Mouse (Mus musculus) cerebellum, postnatal 4 days (tissue): Measurements from ENCODE around the gene Maff.

Experiments used
- DNase-seq, 2 experiments: peaks; one replicate each; pipeline ENCODE4 v3.0.0; 2022; ENCODE audit warnings: low spot score in 2 of 2, mixed read lengths in 1 of 2

Gene Maff

DNA sequence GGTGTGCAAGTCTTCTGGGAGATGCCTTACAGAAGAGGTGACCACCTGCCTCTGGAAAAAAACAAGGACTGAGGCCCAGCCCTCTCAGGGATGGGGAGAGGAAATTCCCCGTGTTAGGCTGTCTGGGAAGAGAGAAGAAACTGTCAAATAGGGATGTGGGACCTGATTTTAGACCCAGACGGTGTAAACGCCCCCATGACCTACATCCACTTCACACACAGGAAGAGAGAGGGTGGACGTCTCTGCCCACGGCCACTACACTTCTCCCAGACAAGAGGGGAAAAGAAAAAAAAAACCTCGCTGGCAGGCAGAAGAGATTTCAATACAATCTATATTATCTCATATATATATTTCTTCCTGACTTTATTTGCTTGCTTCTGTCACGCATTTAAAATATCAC lies 13.9 kb downstream of the Maff start:
- DNase-seq: no peak

DNA sequence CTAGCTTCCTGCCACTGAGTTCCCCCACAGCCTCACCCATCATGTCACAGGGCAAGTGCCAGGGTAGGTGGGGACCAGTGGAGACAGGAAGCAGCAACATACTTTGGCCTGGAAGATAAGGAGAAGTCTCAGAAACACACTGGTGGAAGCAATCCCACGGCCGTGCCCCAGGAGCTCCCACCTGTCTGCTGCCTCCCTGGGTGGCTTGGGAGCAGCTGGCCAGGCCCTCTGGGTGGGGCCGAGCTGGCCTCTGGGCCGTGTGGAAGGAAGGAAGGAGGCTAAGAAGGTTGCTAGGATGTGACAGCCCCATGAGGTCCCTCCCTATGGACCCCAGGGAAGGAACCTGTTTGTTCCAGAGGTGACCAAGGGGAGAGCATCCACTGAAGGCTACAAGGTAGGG lies 14.6 kb downstream of the Maff start:
- no peak for DNase-seq

- no peak for DNase-seq
Measured at GRCm38 (mm10) chr15:79364120-79364519, 17.7 kb downstream of the Maff start.

- DNase-seq: no peak
Measured at GRCm38 (mm10) chr15:79365068-79365467, 18.6 kb downstream of the Maff start.

DNA sequence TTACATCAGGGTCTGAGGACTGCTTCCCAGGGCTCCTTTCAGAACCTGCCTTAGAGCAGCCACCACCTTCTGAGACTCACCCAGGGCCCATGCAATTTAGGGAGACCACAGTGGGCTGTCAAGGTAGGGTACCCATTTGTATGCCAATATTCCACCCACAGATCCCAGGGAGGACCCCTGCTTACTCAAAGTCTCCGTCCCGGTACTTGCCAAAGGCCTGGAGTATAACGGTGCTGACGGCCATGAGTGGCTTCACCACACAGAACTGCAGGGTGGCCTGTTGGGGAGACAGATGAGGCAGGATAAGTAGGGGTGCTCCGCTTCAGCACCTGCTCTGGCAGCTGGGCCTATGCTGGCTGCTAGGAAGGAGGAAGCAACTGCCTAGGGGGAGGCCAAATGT lies 20.0 kb downstream of the Maff start:
- no peak for DNase-seq

DNA sequence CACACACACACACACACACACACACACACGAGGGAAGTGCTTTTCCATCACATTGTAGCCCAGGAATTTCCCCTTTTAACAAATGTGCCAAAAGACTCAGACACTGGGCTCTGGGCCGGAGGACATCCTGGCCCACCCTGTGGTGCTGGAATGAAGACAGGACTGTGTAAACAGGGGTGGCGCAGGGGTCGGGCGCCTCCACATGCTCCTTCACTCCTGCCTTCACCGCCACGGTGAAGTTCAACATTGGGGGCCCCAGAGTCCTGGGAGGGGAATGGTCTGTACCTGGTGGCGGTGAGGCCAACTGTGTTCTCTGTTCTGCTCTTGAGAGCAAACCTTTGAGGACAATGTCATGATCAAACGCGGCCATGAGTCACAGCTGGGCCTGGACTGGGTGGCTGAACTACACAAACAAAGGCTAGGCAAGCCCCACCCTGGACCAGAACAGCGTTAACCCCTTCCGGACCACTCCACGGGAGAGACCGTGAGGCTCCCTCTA lies 21.9 kb downstream of the Maff start:
- no peak for DNase-seq

- DNase-seq: no peak
Measured at GRCm38 (mm10) chr15:79368861-79369440, 22.5 kb downstream of the Maff start.

- no peak for DNase-seq
Measured at GRCm38 (mm10) chr15:79369452-79370280, 23.2 kb downstream of the Maff start.

GRCm38 (mm10) chr15:79370281-79370843 lies 23.9 kb downstream of the Maff start:
- DNase-seq: no peak

DNA sequence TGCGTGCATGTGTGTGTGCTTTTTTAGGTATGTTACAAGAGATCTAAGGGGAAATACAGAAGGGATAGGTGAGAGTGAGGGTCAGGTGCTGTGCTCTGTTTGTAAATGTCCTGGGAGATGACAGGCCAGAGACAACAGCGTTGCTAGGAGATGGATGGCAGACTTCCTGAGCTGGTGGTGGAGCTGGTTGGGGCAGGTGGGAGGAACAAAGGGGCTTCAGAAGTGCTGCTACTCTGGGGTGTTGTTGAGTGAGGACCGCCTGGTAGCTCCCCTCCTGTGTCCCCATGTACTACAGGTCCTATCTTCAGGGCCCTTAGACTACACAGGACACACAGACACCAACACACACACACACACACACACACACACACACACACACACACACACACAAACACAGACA lies 28.3 kb downstream of the Maff start:
- no peak for DNase-seq

DNA sequence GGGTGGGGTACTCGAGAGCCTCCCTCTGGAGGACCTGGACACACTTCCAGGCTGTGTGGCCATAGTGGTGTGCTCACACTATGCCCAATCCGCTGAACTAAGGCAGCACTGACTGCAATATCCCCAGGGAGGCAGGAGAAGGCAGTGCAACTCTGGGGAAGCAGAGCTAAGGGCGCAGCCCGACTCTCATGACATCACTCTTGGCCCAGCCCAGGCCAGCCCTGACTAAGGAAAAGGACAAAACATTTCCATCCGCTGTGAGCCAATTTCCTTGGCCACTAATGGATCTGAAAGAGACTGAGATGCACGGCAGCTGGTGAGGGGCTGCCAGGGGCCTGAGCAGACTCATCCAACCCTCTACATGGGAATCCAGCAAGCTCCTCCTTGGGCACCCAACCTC lies 31.3 kb downstream of the Maff start:
- no peak for DNase-seq

GRCm38 (mm10) chr15:79378608-79379007 lies 32.2 kb downstream of the Maff start:
- DNase-seq: no peak

GRCm38 (mm10) chr15:79379658-79380057 lies 33.2 kb downstream of the Maff start:
- DNase-seq: no peak

- DNase-seq: peak in 1 of 2 experiments; percentile 72
Measured at GRCm38 (mm10) chr15:79380468-79381444, 34.3 kb downstream of the Maff start.

DNA sequence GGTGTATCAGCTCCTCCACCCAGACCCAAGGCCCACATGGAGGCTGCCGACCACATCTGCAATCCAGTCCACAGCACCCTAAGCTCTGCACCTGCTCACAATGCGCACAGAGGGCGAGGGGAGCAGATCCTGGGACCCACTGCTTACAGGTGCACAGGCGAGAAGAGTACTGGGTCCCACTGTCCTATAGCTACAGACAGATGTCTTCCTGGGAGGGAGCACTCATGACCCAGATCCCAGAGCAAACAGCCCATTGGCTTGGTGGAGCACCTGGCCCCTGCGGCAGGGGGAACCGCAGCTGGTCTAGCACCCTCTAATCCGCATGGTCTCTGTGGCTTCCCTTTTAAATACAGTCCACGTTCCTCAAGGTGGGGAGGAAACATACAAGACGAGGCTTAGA lies 35.2 kb downstream of the Maff start:
- DNase-seq: no peak

DNA sequence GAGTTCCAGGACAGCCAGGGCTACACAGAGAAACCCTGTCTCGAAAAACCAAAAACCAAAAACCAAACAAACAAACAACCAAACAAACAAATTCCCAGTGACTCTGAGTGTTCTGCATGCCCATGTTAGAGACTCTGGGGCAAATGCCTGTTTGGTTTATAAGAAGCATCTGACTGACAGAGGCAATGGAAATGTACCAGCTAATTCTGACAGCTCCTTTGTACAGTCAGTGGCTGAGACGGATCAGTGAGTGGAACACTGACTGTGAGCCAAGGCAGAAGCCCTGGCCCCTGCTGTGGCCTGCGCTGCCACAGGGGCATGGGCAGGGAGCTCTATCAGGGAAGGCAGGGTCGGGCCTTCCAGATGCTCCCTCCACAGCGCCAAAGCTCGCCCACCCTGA lies 40.7 kb downstream of the Maff start:
- no peak for DNase-seq

GRCm38 (mm10) chr15:79387611-79388010 lies 41.2 kb downstream of the Maff start:
- DNase-seq: no peak

DNA sequence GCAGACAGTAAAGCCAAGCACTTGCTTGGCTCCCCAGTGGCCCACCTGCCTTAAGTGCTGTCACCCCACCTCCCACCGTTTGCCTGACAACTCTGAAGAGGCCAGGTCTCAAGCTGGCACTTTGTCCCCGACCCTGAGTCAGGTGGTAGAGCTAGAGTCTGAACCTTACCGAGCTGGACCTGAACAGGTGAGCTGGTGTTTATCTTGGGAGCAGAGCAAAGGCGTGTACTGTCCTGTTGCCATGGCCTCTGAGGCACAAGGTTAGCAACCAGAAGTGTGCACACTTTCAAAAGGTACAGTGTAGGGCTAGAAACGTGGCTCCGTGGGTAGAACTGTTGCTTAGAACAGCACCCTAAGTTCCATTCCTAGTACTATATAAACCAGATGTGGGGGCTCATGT lies 41.8 kb downstream of the Maff start:
- DNase-seq: no peak

- no peak for DNase-seq
Measured at GRCm38 (mm10) chr15:79390434-79390833, 44.0 kb downstream of the Maff start.

- DNase-seq: peak in 1 of 2 experiments; percentile 31
Measured at GRCm38 (mm10) chr15:79391447-79392093, 45.1 kb downstream of the Maff start.

GRCm38 (mm10) chr15:79392527-79392926 lies 46.1 kb downstream of the Maff start:
- no peak for DNase-seq
